Mouse (Mus musculus) heart, embryonic 10.5 days (tissue): ENCODE measurements around the gene Svs1. TPM values are rescaled to one million over a fixed set of nuclear protein-coding genes. Genes with fewer than 3 reads are reported as not detected.
"Not testable (repeated sequence)": the region's sequence is repeated elsewhere in the genome, so short reads cannot be mapped to it uniquely, and the experiment has no call there.

Experiments
- DNase-seq: peaks from one replicate; pipeline ENCODE4 v3.0.0-alpha.2; 2017; ENCODE audit warnings: low spot score
- H3K27ac ChIP-seq: fragments of 300-500 bp; sonication (generic); 2 replicates; pipeline ENCODE4 v1.5.1; 2016; ENCODE audit warnings: mild to moderate bottlenecking
- H3K27me3 ChIP-seq: fragments of 300-500 bp; sonication (generic); 2 replicates; pipeline ENCODE4 v1.6.1; 2016; ENCODE audit warnings: mild to moderate bottlenecking; ENCODE audit not compliant: poor library complexity, insufficient read depth, severe bottlenecking
- H3K36me3 ChIP-seq: fragments of 300-500 bp; sonication (generic); 2 replicates; pipeline ENCODE4 v1.6.1; 2016; ENCODE audit warnings: mild to moderate bottlenecking, moderate library complexity
- H3K4me1 ChIP-seq: fragments of 300-500 bp; sonication (generic); 2 replicates; pipeline ENCODE4 v1.6.1; 2016; ENCODE audit warnings: mild to moderate bottlenecking
- H3K4me3 ChIP-seq: fragments of 300-500 bp; sonication (generic); 2 replicates; pipeline ENCODE4 v1.5.1; 2016; ENCODE audit warnings: mild to moderate bottlenecking, moderate library complexity
- H3K9me3 ChIP-seq: fragments of 300-500 bp; sonication (generic); 2 replicates; pipeline ENCODE4 v1.6.1; 2016; ENCODE audit warnings: mild to moderate bottlenecking, moderate library complexity
- WGBS: fragments of 180-500 bp; shearing (Covaris S2); methylation state at CpG from one replicate; pipeline ENCODE4 v1.1.7; 2016; 5-methylcytosine and 5-hydroxymethylcytosine counted together
- polyA plus RNA-seq: library from polyadenylated mRNA; unstranded; fragments of >200 nt; fragmentation: Nextera tagmentation; extraction: Ambion mirVana; gene quantifications from 2 replicates; pipeline ENCODE4 v1.2.1, GENCODE M21; 2016

The Svs1 gene
- not detected in 2 replicates for polyA plus RNA-seq

DNA sequence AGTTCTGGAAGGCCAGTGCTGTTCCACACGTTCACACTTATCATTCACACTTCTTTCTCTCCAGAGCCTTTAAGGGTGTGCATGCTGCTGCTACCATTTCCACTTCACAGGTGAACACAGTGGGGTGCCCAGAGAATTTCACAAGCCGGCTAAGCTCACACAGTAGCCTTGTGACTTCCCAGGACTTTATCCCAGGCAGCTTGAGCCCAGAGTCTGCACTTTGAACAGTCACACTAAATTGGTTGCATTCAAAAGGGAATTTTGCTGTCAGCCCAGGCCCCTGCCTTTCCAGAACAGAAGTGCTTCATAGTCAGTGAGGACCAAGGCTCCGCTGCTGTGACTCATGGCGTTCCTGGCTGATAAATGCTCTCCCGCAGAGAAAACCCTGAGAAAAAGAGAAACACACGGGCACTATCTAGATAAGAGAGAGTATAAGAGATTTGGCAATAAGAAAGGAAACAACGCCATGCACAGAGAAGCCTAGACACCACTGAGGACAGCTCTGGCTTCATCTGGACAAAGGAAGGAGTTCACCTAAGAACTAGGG is at the start of gene Svs1:
Svs1 (plus strand) TSS at position 418 of the 547 bp plus-strand sequence.
- H3K36me3 ChIP-seq, result no peaks in the 10 kb centered on the region
- no peaks in the 10 kb centered on the region for H3K27me3 ChIP-seq
- no peak within 1 kb of the TSS for H3K4me3 ChIP-seq
- no peak for DNase-seq
- no peaks in the 10 kb centered on the region for H3K9me3 ChIP-seq
- WGBS, result 26% methylated on average over 7 of the region's 7 CpGs
- no peaks in the 10 kb centered on the region for H3K4me1 ChIP-seq
- H3K27ac ChIP-seq, result no peak within 1 kb of the TSS

- no peaks in the 10 kb centered on the region for H3K36me3 ChIP-seq
- H3K4me3 ChIP-seq, result no peak overlapping the region
- no peaks in the 10 kb centered on the region for H3K27me3 ChIP-seq
- H3K27ac ChIP-seq, result no peak overlapping the region
- DNase-seq, result peak; percentile 38
- no peaks in the 10 kb centered on the region for H3K4me1 ChIP-seq
- H3K9me3 ChIP-seq, result no peaks in the 10 kb centered on the region
- 80% methylated on average over 2 of the region's 2 CpGs for WGBS
Measured at GRCm38 (mm10) chr6:48949596-48949995, 37.1 kb upstream of the Svs1 start.

GRCm38 (mm10) chr6:48950676-48951075 is 36.0 kb upstream of the Svs1 start:
- WGBS, result 83% methylated on average over 5 of the region's 5 CpGs
- H3K9me3 ChIP-seq, result no peaks in the 10 kb centered on the region

GRCm38 (mm10) chr6:48951630-48952029 is 35.0 kb upstream of the Svs1 start:
- H3K36me3 ChIP-seq, result no peaks in the 10 kb centered on the region
- no peaks in the 10 kb centered on the region for H3K27me3 ChIP-seq
- WGBS, result 82% methylated on average over 6 of the region's 6 CpGs
- no peaks in the 10 kb centered on the region for H3K9me3 ChIP-seq
- no peaks in the 10 kb centered on the region for H3K4me1 ChIP-seq
- no peak overlapping the region for H3K4me3 ChIP-seq
- DNase-seq, result peak; percentile 36
- H3K27ac ChIP-seq, result no peak overlapping the region

More at GRCm38 (mm10) chr6:48950676-48951075, 36.0 kb upstream of the Svs1 start:
- H3K27ac ChIP-seq, result no peak overlapping the region
- no peaks in the 10 kb centered on the region for H3K36me3 ChIP-seq
- no peak overlapping the region for H3K4me3 ChIP-seq
- H3K27me3 ChIP-seq, result no peaks in the 10 kb centered on the region
- peak; percentile 67 for DNase-seq
- no peaks in the 10 kb centered on the region for H3K4me1 ChIP-seq

- Histone ChIP-seq H3K27ac (no peak overlapping the region), H3K4me1 (no peaks in the 10 kb centered on the region), H3K9me3 (no peaks in the 10 kb centered on the region), H3K36me3 (no peaks in the 10 kb centered on the region), H3K27me3 (no peaks in the 10 kb centered on the region), H3K4me3 (no peak overlapping the region)
- 65% methylated on average over 5 of the region's 5 CpGs for WGBS
- peak; percentile 48 for DNase-seq
Measured at GRCm38 (mm10) chr6:48953220-48953619, 33.4 kb upstream of the Svs1 start.

- no peak overlapping the region for H3K4me3 ChIP-seq
- no peaks in the 10 kb centered on the region for H3K4me1 ChIP-seq
- no peaks in the 10 kb centered on the region for H3K36me3 ChIP-seq
- no peak overlapping the region for H3K27ac ChIP-seq
- 74% methylated on average over 5 of the region's 5 CpGs for WGBS
- H3K9me3 ChIP-seq, result no peaks in the 10 kb centered on the region
- DNase-seq, result peak; percentile 67
- no peaks in the 10 kb centered on the region for H3K27me3 ChIP-seq
Measured at GRCm38 (mm10) chr6:48954211-48954610, 32.5 kb upstream of the Svs1 start.

- Histone ChIP-seq H3K27me3 (no peaks in the 10 kb centered on the region), H3K27ac (no peak overlapping the region), H3K36me3 (no peaks in the 10 kb centered on the region), H3K4me1 (no peaks in the 10 kb centered on the region), H3K9me3 (no peaks in the 10 kb centered on the region), H3K4me3 (no peak overlapping the region)
- DNase-seq, result peak; percentile 61
- 33% methylated on average over 1 of the region's 1 CpGs for WGBS
Measured at GRCm38 (mm10) chr6:48954946-48955345, 31.7 kb upstream of the Svs1 start.

DNA sequence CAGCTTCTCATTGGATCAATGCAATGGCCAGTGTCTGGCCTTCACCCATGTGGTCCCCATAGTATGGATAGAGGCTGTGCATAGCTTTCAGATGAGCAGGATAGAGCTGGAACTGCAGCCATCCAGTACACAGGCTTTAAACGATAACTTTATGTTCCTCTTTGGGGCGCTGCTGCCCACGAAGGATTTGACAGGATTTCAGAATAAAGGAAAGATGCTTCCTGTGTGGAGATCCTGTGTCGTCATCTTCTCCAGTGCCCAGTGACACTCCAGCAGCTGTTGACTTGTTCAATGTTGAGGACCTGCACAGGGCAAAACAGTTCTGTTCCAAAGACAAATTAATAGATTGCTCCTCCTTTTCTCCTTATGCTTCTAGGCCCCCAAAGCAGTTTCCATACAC is 29.9 kb upstream of the Svs1 start:
- H3K4me1 ChIP-seq, result no peaks in the 10 kb centered on the region
- H3K4me3 ChIP-seq, result no peak overlapping the region
- H3K27ac ChIP-seq, result no peak overlapping the region
- no peaks in the 10 kb centered on the region for H3K27me3 ChIP-seq
- no peaks in the 10 kb centered on the region for H3K36me3 ChIP-seq
- 82% methylated on average over 4 of the region's 4 CpGs for WGBS
- no peaks in the 10 kb centered on the region for H3K9me3 ChIP-seq
- DNase-seq, result peak; percentile 56

DNA sequence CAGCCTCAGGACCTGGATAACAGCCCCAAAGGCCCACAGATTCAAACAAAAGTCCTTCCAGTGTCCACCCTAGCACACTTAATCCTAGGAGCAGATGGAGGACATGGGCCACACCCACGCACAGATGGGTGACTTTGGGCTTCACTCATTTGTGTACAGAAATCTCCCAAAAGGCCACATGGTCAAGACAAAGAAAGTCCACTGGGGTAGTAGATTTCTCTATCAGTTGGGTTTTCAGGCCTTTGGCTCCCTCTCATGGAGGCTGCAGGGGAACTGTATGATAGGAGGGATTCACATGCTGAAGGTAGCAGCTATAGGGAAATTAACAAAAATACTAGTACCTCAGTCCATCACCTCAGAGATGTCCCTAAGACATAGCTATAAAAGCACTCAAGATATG is 28.6 kb upstream of the Svs1 start:
- DNase-seq, result no peak
- Histone ChIP-seq H3K4me1 (no peaks in the 10 kb centered on the region), H3K36me3 (no peaks in the 10 kb centered on the region), H3K9me3 (no peaks in the 10 kb centered on the region), H3K27ac (no peak overlapping the region), H3K27me3 (no peaks in the 10 kb centered on the region), H3K4me3 (no peak overlapping the region)
- 67% methylated on average over 1 of the region's 1 CpGs for WGBS

DNA sequence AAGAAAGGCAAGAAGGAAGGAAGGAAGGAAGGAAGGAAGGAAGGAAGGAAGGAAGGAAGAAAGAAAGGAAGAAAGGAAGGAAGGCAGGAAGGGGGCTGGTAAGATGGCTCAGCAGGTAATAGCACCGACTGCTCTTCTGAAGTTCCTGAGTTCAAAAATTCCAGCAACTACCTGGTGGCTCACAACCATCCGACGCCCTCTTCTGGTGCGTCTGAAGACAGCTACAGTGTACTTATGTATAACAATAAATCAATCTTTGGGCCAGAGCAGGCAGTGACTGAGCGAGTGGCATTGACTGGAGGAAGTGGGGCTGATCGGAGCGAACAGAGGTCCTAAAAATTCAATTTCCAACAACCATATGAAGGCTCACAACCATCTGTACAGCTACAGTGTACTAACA is 27.5 kb upstream of the Svs1 start:
- not testable (repeated sequence) for DNase-seq, H3K36me3 ChIP-seq, H3K9me3 ChIP-seq, H3K27ac ChIP-seq, H3K27me3 ChIP-seq, H3K4me1 ChIP-seq, H3K4me3 ChIP-seq
- WGBS, result 29% methylated on average over 7 of the region's 7 CpGs

DNA sequence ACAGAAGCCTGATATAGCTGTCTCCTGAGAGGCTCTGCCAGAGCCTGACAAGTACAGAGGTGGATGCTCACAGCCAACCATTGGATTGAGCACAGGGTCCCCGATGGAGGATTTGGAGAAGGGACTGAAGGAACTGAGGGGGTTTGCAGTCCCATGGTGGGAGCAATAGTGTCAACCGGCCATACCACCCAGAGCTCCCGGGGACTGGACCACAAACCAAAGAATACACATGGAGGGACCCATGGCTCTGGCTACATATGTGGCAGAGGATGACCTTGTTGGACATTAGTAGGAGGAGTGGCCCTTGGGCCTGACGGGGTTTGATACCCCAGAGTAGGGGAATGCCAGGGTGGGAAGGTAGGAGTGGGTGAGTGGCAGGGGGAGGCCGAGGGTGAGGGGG is 20.0 kb upstream of the Svs1 start:
- not testable (repeated sequence) for H3K4me3 ChIP-seq
- 73% methylated on average over 5 of the region's 5 CpGs for WGBS

GRCm38 (mm10) chr6:48967868-48968267 is 18.8 kb upstream of the Svs1 start:
- no peak overlapping the region for H3K27ac ChIP-seq
- no peaks in the 10 kb centered on the region for H3K4me1 ChIP-seq
- no peaks in the 10 kb centered on the region for H3K9me3 ChIP-seq
- no peaks in the 10 kb centered on the region for H3K36me3 ChIP-seq
- H3K27me3 ChIP-seq, result no peaks in the 10 kb centered on the region
- DNase-seq, result no peak
- no peak overlapping the region for H3K4me3 ChIP-seq

More for the DNA sequence above, 20.0 kb upstream of the Svs1 start:
- H3K27me3 ChIP-seq, H3K27ac ChIP-seq, H3K9me3 ChIP-seq, H3K4me1 ChIP-seq, H3K36me3 ChIP-seq, DNase-seq: not testable (repeated sequence)

DNA sequence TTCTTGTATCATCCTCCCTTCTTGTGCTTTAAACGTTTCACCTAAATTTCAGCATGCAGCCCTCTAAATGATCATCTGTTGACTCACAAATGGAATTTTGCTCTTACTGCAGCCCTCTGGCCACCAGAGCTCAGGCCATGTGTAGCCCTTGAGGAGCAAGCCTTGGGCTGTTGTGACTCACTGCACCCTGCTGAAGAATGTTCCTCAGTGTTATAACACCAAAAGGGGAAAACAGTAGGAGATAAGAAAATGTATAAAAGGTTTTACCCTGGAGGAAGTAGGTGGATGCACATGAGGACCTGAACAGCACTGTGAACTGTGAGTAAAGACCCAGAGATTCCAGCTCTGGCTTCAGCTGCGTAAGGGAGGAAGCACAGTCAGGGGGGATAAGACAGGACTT is 12.0 kb upstream of the Svs1 start, which contains the start of gene Doxl2:
Doxl2 (plus strand) TSS at position 301 of the 400 bp plus-strand sequence.
- peaks cover 7% of the 10 kb centered on the region; the same call in 1 of the 2 replicates for H3K27me3 ChIP-seq
- no peaks in the 10 kb centered on the region for H3K36me3 ChIP-seq
- WGBS, result 74% methylated on average over 2 of the region's 2 CpGs
- no peak within 1 kb of the TSS for H3K4me3 ChIP-seq
- H3K4me1 ChIP-seq, result no peaks in the 10 kb centered on the region
- H3K27ac ChIP-seq, result no peak within 1 kb of the TSS
- H3K9me3 ChIP-seq, result no peaks in the 10 kb centered on the region
- no peak for DNase-seq

- no peak for DNase-seq
- no peak overlapping the region for H3K4me3 ChIP-seq
- H3K4me1 ChIP-seq, result no peaks in the 10 kb centered on the region
- H3K36me3 ChIP-seq, result no peaks in the 10 kb centered on the region
- no peaks in the 10 kb centered on the region for H3K9me3 ChIP-seq
- WGBS, result 53% methylated on average over 1 of the region's 1 CpGs
- H3K27me3 ChIP-seq, result peaks cover 7% of the 10 kb centered on the region; the same call in 1 of the 2 replicates
- no peak overlapping the region for H3K27ac ChIP-seq
Measured at GRCm38 (mm10) chr6:48979616-48980015, 7.0 kb upstream of the Svs1 start.
